Mouse (Mus musculus) CD4-positive helper T cell, adult 2 months (primary cell): ENCODE measurements around the gene Nudt5.

Experiments used
- DNase-seq: peaks from one replicate; pipeline ENCODE4 v3.0.0-alpha.2; 2012; ENCODE audit warnings: low read depth, missing footprints, low spot score

The Nudt5 gene

GRCm38 (mm10) chr2:5844873-5845631, at the start of gene Nudt5, which contains the start of gene Cdc123:
Nudt5 (plus strand) TSS chr2:5845019.
Cdc123 (minus strand) TSS chr2:5845164.
- peak; percentile 92 for DNase-seq

DNA sequence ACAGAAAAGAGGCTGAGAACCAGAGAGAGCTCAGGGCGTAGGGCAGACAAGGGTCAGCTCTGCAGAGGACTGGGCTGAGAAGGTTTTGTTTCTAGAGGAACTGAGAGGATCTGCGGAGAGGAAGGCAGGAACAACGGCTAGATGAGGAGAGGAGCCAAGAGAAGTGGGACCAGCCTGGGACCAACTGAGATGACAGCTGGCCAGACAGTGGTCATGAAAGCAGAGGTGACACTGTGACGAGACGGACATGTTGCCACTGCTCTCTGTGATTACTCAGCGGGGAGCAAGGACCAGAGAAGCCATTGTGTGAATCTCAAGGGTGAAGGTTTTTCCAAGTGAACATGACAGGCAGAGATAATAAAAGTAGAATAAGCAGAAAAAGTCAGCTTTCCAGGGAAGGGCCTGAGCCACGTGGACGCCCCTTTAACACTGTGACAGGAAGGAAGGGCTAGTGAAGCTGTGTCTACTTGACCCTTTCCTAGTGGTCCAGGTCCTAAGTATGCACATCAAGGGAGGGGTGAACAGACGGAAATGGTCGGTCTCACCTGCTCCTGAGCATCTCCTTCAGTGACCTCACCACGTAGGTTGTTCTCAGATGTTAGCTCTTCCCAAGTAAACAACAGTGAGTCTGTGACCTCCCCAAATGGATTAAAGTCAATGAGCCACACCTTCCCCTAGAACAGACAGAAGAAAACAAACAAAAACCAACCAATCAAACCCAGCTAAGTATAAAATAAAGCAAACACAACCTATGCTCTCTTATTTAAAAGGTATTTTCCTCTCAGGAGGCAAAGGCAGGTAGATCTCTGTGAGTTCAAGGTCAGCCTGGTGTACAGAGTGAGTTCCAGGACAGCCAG, 46.8 kb upstream of the Nudt5 start:
- DNase-seq, result no peak

DNA sequence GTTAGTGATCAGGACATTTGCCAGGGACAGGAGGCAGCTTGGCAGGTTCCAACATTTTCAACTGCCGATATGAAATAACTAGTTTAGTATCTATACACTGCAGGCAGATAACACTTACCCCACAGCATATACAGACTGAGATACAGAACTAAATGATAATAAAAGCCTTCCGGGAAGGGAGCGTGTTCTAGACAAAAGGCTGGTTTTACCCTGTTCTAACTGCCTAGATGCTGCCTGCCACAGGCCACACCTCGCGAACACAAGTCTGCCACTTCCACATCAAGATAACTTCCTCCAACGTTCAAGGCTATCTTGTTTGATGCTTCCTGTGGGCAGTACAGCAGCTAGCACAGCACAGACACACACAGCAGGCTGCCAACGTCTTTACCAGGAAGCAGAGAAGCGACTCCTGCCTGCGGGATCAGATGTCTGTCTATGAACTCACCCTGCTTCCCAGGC, 43.6 kb upstream of the Nudt5 start:
- peak; percentile 27 for DNase-seq

DNA sequence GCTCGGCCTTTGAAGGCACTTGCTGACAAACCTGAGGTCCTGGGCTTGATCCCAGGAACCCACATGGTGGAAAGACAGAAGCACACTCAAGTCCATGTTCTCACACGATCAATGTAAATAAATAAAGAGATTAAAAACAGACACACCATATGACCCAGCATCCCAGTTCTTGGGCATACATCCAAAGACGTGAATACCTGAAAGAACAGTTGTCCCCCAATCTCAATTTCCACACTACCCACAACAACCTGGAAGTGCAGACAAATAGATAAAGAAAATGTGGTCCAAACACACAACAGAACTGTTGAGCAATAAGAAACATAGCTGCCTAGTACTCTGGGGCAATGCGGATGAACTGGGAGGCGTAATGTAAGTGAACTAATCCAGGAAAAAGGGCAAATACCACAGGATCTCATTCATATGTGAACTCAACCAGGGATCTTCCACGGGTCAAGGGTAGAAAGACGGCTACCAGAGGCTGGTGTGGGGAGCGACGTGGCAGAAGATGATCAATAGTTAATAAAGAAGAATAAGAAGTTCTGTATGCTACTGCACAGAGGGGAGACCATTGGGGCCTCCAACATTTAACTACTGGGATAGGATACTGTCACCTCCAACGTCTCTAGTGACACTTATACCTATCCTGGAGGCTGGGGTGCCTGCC, 42.8 kb upstream of the Nudt5 start:
- DNase-seq, result no peak

DNA sequence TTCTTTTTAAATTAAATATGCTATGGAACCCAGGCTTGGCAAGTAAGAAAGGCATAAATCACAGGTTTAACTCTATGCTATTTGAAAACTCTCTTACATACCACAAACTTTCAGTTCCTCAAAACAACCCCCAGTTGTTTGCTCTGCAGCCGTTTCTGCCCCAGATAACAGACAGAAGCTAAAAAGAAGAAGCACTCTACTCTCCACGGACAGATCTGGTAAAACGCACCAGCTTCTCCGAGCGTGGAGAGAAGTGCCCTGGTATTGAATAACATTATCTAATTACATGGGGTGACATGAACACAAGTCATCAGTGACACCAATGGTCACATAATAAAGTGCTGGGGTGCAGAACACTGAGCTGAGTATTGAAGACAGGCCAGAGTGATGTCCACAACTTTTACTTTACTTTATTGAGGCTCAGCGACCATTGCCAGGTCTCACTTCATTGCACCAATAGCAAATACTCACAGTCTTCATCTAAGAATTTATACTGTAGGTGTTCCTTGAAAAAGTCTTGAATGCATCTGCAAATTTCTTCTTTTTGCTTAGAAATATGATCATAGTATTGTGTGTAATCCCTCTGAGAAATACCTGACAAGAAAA, 40.3 kb upstream of the Nudt5 start:
- DNase-seq, result no peak

DNA sequence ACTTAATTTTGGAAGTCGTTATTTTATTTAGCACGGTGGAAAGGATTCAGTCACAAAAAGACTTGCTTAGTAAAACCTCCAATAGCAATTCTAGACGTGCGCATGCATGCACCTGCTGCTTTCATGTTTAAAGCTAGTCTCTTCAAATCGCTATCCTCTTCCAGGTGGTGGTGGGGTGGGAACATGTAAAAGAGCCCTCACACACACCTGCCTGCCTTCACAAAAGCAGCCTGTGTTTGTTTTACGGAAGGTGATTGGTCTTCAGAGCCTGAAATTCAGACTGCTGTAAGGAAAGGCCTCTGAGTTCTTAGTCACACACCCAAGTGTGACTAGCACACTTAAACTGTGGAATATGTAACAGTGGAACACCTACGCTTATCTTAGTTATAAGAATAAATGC, 39.6 kb upstream of the Nudt5 start:
- no peak for DNase-seq

- peak; percentile 9 for DNase-seq
Observed at GRCm38 (mm10) chr2:5806201-5806600, 38.6 kb upstream of the Nudt5 start.

- no peak for DNase-seq
Observed at GRCm38 (mm10) chr2:5810036-5810718, 34.6 kb upstream of the Nudt5 start.

GRCm38 (mm10) chr2:5811235-5811782, 33.5 kb upstream of the Nudt5 start:
- no peak for DNase-seq

DNA sequence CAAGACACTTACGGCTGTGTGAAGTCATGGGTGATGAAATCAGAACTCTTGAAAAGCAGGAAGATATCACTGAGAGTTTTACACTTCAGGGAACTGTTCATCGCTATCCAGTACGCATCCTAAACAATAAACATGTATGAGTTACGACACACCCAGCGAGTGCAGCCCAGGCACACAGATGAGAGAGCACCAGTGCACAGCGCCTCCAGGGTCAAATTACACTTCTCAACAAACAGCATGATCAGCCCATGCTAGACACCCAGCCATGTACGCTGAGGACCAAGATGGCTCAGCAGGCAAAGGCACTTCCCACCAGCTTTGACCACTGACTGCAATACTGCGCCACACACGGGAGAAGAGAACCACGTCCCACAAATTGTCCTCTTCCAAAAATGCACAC, 23.6 kb upstream of the Nudt5 start:
- no peak for DNase-seq

DNA sequence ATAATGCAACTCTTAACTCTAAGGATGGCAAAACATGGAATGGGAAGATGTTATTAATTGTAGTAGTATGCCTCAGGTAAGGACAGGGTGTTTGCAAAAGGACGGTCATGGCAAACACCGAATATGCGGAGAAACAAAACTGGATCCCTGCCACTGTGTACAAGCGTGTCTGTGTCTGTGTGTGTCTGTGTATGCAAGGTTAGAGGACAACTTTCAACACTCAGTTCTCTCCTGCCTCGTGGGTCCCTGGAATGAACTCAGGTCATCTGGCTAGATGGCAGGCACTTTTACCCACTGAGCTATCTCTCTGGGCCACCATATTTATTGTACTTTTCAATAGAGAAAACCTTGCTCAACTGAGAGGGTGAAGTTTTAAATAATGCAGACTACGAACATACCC, 22.4 kb upstream of the Nudt5 start:
- no peak for DNase-seq

GRCm38 (mm10) chr2:5824213-5824612, 20.6 kb upstream of the Nudt5 start:
- DNase-seq, result no peak

DNA sequence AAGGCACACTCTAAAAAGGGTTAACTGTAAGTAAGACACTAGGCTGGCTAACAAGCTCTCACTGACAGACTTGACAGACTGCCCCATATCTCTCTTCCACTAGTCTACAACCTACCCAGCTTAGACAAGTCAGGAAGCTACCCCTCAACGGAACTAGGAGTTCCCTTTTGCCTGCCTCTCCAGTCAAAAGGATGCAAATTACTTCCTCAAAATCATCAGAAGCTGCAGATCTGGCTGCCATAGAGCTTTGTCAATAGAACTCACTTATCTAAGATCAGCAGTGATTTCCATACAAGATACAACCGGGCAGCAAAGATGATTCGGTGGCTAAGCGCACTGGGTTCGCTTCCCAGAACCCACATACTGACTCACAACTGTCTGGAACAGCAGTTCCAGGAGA, 20.1 kb upstream of the Nudt5 start:
- DNase-seq, result no peak

- DNase-seq, result no peak
Observed at GRCm38 (mm10) chr2:5825265-5825913, 19.4 kb upstream of the Nudt5 start.

DNA sequence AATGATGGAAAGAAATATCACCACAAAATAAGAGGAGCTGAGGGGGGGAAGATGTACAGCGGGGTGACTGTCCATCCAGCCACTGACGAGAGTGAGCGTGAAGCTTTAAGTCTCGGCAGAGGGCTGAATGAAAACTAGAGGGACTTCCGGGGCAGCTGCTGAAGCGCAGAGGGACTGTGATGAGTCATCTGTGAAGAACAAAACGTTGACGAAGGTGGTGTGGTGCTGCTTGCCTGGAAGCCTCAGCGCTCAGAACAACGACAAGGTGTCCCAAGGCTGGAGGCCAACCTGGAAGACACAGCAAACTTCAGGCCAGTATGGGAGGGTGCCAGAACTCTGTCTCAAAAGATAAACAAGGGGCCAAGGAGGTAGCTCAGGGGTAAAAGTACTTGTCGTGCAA, 4.0 kb upstream of the Nudt5 start:
- peak; percentile 16 for DNase-seq

DNA sequence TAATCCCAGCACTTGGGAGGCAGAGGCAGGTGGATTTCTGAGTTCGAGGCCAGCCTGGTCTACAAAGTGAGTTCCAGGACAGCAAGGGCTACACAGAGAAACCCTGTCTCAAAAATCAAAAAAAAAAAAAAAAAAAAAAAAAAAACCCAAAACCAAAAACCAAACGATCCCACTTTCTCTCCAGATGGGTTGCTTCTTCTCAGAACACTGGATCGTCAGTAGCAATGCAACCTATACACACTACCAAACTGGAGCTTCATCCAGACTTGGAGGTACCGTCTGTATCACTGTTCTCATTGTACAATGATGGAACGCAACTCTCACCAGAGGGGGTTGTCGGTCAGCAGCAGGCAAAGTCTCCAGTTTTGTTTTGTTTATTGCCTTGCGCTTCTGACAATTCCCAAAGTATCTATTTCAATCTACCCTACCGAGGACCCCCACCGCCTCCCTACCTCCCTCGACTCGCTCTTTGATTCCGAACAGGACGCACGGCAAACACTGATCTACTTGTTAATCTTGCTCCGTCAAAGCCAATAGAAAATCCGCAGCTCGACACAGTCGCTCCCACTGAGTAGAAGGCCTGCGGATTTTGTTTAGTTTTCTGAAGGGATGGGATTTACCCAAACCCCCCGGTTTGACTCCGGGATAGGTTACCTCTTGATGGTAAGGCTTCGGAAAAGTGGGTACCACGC, 492 bp upstream of the Nudt5 start:
- DNase-seq, result no peak

DNA sequence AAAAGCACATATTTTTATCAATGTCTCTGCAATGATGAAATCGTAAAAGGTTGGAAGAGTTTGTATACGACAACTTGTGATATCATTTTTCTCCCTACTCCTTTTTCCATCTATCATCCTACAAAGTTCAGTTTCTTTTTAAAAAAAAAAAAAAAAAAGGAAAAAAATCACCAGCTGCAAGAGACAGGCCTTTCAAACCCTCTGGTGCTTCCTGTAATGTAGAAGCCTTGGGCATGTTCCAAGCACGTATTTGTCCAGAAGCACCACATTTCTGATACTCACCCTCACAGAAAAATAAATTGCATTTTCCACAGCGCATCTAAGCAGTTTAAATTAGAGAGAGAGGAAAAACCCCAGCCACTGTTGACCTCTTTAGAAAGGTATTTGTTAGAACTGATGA, 1.0 kb downstream of the Nudt5 start:
- DNase-seq, result no peak

GRCm38 (mm10) chr2:5851116-5851515, 6.3 kb downstream of the Nudt5 start:
- DNase-seq, result peak; percentile 13

DNA sequence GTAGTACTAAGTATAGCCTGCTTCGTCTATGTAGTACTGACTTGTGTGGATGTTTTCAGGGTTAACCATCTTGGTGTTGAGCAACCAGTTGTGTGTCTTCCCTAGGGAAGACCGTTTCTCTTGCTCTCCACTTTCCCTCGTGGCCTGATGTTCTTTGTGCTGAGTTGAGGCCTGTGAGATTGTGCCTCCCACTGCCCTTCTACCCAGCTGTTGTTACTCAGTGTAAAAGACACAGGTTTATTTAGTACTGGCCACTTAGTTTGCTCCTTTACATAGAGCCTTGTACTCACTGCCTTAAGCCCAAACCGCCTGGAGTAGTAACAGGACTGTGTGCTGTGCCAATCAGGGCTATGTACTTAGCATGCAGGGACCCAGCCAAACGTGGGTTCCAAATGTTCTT, 7.0 kb downstream of the Nudt5 start:
- no peak for DNase-seq

- no peak for DNase-seq
Observed at GRCm38 (mm10) chr2:5862834-5863233, 18.0 kb downstream of the Nudt5 start, which contains the start of gene Gm13199. Gm13199 (minus strand) TSS chr2:5862934.
